Mouse (Mus musculus): ENCODE data around the gene Sgca. TPM values are rescaled to one million over a fixed set of nuclear protein-coding genes. Genes with fewer than 3 reads are reported as not detected.

Sgca gene
- polyA plus RNA-seq (2021; fragmentation: Nextera tagmentation), result 0.41 and 1.1 TPM in 2 replicates
- long read RNA-seq, experiment 1, partial matches to known transcripts, result 0 of 1 reads
- long read RNA-seq, experiment 1, other reads (novel, unspliced or antisense), result 1 of 1 reads
- long read RNA-seq, experiment 2, partial matches to known transcripts, result 0 of 2 reads
- long read RNA-seq, experiment 2, other reads (novel, unspliced or antisense), result 1 of 2 reads

GRCm38 (mm10) chr11:94976199-94976598 lies at the start of gene Sgca:
Sgca (minus strand) TSS chr11:94976327.

GRCm38 (mm10) chr11:95009629-95010014 lies 33.5 kb upstream of the Sgca start, which contains the start of gene Samd14:
Samd14 (plus strand) TSS chr11:95009879.

GRCm38 (mm10) chr11:94990749-94991577 lies 14.8 kb upstream of the Sgca start, which contains the start of gene Ppp1r9b:
Ppp1r9b (plus strand) TSS chr11:94991035.

GRCm38 (mm10) chr11:94967419-94967818 lies 8.7 kb downstream of the Sgca start, which contains the start of gene Hils1:
Hils1 (plus strand) TSS chr11:94967593.

GRCm38 (mm10) chr11:94936045-94936444 lies 40.1 kb downstream of the Sgca start, which contains the start of gene Col1a1:
Col1a1 (plus strand) TSS chr11:94936224.

Other genes with a start within 250 kb of the Sgca start
- gene Cdc34b, start 234.5 kb downstream of the Sgca start, polyA plus RNA-seq (2021; fragmentation: Nextera tagmentation), result not detected in 2 replicates
- not detected in 2 replicates for gene Tmem92, start 193.6 kb downstream of the Sgca start, polyA plus RNA-seq (2021; fragmentation: Nextera tagmentation)
- 1.2 and 3.4 TPM in 2 replicates for gene Col1a1, start 40.1 kb downstream of the Sgca start, polyA plus RNA-seq (2021; fragmentation: Nextera tagmentation)
- gene Hils1, start 8.7 kb downstream of the Sgca start, polyA plus RNA-seq (2021; fragmentation: Nextera tagmentation), result not detected in 2 replicates
- gene Ppp1r9b, start 14.7 kb upstream of the Sgca start, polyA plus RNA-seq (2021; fragmentation: Nextera tagmentation), result 26.6 and 46.8 TPM in 2 replicates
- gene Samd14, start 33.6 kb upstream of the Sgca start, polyA plus RNA-seq (2021; fragmentation: Nextera tagmentation), result 10.4 and 12.8 TPM in 2 replicates
- 94.4 and 113 TPM in 2 replicates for gene Pdk2, start 65.0 kb upstream of the Sgca start, polyA plus RNA-seq (2021; fragmentation: Nextera tagmentation)
- gene Itga3, start 100.5 kb upstream of the Sgca start, polyA plus RNA-seq (2021; fragmentation: Nextera tagmentation), result 1.9 and 2.3 TPM in 2 replicates
- not detected in 2 replicates for gene Dlx3, start 143.8 kb upstream of the Sgca start, polyA plus RNA-seq (2021; fragmentation: Nextera tagmentation)
- gene Dlx4, start 169.9 kb upstream of the Sgca start, polyA plus RNA-seq (2021; fragmentation: Nextera tagmentation), result 0.28 and 0.49 TPM in 2 replicates